Mouse (Mus musculus) cortical plate, adult 2 months (tissue): Measurements from ENCODE around the gene Gm20920. TPM values are rescaled to one million over a fixed set of nuclear protein-coding genes. Genes with fewer than 3 reads are reported as not detected.
"Not testable (repeated sequence)": the region's sequence is repeated elsewhere in the genome, so short reads cannot be mapped to it uniquely, and the experiment has no call there.

Source experiments
- H3K27ac ChIP-seq: fragments of 200-500 bp; 2 replicates; pipeline ENCODE4 v1.5.1; 2012; ENCODE audit warnings: low read length, control low read depth, inconsistent platforms; ENCODE audit not compliant: insufficient read depth
- H3K4me1 ChIP-seq: fragments of 200-500 bp; 2 replicates; pipeline ENCODE4 v1.6.1; 2011; ENCODE audit warnings: low read length; ENCODE audit not compliant: control insufficient read depth, insufficient read depth
- H3K4me3 ChIP-seq: fragments of 200-500 bp; 2 replicates; pipeline ENCODE4 v1.5.1; 2011; ENCODE audit warnings: mild to moderate bottlenecking, low read length, control low read depth; ENCODE audit not compliant: insufficient read depth
- polyA plus RNA-seq: library from polyadenylated mRNA; depleted of rRNA; stranded (reverse); fragments of >200 nt; gene quantifications from 2 replicates; pipeline ENCODE4 v1.2.3, GENCODE M21; 2012; rRNA removed

Gm20920 gene
- polyA plus RNA-seq, result not detected in 2 replicates

GRCm38 (mm10) chrY:51851820-51852219, at the start of gene Gm20920:
Gene Gm20920 (plus strand): TSS chrY:51852120.
- H3K4me3 ChIP-seq, H3K27ac ChIP-seq, H3K4me1 ChIP-seq: not testable (repeated sequence)
